Mouse (Mus musculus) retina, postnatal 1 day (tissue): ENCODE results near the gene Syn3.

Source experiments
- DNase-seq: peaks from one replicate; pipeline ENCODE4 v3.0.0-alpha.2; 2012

Syn3 gene

DNA sequence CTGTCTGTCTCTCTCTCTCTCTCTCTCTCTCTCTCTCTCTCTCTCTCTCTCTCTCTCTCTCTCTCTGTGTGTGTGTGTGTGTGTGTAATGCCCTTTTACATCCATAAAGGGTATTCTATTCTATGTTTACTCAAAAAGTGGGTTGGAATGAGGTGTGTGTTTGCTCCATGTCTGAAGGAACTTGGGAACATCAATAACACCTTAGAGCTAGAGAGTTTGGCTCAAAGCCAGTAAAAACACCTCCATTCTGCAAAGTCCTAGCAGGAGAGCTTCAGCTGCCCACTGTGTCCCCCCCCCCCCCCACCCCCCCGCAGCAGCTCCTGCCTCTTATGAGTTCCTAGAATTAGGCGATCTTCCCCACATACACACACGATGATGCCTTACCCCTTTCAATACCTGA lies 161.5 kb downstream of the Syn3 start:
- no peak for DNase-seq

DNA sequence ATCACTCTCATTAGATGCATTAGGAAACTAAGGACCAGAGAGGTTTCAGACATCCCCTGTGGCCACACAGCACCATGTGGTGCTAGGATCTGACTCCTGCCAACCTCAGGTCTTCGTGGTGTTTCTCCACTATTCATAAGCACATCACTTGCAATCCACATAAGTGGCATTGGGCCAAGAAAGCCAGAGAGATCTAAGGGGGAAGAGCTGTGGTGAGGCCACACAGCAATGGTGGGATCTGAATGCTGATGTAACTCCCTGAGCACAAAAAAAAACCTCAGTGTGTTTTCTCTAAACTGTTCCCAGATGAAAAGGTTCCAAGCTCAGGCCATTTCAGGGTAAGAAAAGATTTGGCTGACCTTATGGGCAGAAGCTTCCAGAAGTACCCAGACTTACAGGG lies 162.2 kb downstream of the Syn3 start:
- no peak for DNase-seq

- no peak for DNase-seq
These were observed 164.1 kb downstream of the Syn3 start for GRCm38 (mm10) chr10:86334581-86334980.

DNA sequence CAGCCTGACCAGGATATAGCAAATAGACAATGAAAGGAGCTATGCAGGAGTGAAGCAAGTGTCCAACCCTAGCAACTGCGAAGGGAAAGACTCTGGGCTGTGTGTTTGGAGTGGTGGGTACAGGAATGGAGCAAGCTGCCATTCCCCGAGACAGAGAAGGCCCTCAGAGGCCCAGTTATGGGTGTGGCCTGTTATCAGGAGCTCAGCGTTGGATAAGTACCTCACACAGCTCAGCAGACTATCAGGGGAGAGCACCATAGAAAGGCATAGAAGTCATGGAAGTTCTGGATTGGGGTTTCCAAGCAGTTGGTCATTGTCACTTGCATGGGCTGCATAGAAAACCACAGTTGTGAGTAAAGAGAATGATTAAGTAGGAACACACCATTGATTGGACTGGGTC lies 165.8 kb downstream of the Syn3 start:
- no peak for DNase-seq

- no peak for DNase-seq
These were observed 166.9 kb downstream of the Syn3 start for GRCm38 (mm10) chr10:86331681-86332281.

DNA sequence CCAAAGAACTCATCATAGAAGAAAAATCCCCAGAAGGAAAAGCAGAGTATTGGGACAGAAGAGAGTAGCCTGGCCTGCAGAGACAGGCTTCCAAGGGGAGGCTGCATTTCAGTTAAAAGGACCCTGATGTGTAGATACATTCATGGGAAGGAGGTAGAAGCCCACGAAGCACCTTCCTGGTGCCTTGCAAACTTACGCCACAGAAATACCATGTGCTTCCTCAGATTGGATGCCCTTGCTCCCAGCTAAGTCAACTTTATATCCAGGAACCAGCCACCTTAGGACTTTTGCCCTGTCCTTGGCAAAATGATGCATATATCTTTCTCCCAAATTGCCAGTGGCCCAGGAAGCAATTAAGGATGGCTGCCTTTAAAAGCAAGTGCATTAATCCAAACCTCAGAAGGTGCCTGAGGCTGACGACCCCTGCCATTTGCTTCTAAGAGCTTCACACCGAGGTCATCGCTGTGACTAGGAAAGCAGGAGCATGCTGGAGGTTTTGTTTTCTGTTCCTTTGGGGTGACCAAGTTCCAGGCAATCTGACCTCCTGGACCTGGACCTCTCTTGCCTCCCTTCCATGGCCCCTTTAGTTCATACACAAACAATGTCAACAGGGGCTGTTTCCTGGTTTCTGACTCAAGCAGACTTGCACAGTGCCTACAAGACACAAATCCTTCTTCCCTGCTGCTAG lies 167.6 kb downstream of the Syn3 start:
- DNase-seq = no peak

DNA sequence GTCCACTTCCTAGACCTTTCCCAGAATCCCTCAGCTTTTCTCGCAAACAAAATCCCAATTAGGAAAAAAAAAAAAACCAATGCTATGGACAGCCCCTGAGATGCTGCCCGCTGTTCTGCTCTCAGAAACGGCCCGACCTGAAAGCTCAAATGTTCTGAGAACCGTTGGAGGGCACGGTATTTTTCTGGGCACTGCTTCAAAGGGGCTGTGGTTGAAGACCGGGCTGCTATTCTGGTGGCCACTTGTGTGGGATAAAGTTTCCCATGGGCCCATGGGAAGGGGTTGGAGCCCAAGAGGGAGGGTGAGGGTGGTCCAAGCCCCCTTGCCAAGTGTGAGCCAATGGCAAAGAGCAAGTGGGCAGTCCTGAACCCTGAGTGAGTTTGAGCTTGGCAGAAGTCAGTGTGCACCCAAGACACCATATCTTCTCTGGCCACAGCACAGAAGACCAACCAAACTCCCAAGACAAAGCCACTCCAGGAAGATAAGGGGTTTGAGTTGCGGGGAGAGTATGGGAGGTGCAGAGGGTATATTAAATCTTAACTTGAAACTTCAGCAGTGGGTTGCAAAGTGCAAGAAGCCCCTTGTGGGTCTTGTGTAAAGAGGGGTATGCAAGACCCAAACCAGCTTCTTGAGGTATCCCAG lies 169.3 kb downstream of the Syn3 start:
- no peak for DNase-seq

DNA sequence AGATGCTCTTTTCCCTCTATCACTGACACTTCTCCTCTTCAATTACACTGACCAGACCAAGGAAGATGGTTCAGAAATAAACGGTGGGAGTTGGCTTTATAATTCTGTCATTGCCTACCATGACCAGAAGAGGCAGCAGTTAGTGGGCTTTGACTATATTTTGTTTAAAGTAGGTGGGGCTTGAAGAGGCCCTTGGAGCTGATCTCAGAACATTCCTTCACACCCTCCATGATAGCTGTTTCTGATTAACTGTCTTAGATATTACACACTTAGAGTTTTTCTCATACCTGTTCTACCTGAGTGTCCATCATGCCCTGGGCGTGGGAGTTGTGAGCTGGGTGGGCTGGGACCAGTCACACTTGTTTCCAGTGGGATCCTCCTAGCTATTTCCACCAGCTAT lies 170.0 kb downstream of the Syn3 start:
- DNase-seq = no peak

- no peak for DNase-seq
These were observed 170.6 kb downstream of the Syn3 start for GRCm38 (mm10) chr10:86328143-86328542.

DNA sequence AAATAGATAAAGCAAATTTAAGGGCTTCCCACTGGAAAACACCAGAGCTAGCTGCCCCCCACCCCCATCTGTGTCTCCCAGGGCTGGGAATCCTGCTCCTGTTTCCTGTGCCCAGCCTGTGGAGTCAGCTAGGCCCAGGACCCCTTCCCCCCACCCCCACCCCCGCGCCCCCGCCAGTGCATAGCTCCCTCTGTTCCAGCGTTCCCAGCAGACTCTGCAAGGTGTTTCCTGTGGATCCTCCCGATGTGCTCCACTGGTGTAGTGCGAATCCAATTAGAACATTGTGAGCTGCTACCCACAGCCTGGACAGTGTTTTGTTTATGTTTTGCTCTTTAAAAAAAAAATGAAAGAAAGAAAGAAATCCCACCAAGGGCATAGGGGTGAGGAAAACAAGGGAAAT lies 173.4 kb downstream of the Syn3 start:
- DNase-seq = no peak

GRCm38 (mm10) chr10:86323275-86323994 lies 175.3 kb downstream of the Syn3 start:
- DNase-seq = no peak

- peak; percentile 18 for DNase-seq
These were observed 176.7 kb downstream of the Syn3 start for GRCm38 (mm10) chr10:86322006-86322405.

- no peak for DNase-seq
These were observed 177.5 kb downstream of the Syn3 start for GRCm38 (mm10) chr10:86321194-86321593.

- DNase-seq = no peak
These were observed 178.5 kb downstream of the Syn3 start for GRCm38 (mm10) chr10:86320204-86320603.

- DNase-seq = no peak
These were observed 179.2 kb downstream of the Syn3 start for GRCm38 (mm10) chr10:86319526-86319925.

- no peak for DNase-seq
These were observed 180.1 kb downstream of the Syn3 start for GRCm38 (mm10) chr10:86318552-86319140.

DNA sequence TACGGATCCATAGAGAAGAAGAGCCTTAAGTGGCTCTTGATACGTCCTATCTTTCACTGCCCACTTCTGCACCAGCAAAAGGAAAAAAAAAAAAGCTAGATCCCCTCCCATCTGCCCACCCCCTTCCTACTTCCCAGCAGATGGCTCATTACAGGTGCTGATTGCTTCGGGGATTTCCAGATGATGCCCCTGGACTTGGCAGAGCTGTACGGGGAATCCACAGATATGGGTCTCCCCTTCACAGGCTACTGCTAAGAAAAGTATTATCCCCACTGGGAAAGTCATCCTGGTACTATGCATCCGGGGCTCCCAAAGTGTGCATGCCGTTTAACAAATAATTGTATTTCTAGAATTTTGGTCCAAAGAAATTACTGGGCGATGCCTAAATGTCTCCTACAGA lies 181.1 kb downstream of the Syn3 start:
- DNase-seq = no peak

GRCm38 (mm10) chr10:86315513-86315912 lies 183.2 kb downstream of the Syn3 start:
- no peak for DNase-seq

DNA sequence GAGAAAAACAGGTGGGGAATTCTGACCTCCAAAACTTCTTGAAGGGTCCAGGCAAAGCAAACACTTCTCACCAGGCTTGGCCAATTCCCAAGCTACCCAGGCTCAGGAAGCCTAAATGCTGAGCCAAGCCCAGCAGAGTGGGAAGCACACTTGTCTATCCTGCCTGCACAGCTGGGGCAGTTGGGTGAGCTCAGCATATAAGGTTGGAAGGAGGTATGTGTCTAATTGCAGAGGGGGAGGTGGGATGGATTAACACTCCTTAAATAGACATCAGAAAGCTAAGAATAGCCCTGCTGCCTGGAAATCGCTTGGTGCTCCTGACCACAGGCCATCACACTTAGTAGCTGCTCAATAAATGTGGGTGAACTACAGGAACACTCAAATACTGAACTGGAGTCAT lies 185.2 kb downstream of the Syn3 start:
- DNase-seq = no peak

DNA sequence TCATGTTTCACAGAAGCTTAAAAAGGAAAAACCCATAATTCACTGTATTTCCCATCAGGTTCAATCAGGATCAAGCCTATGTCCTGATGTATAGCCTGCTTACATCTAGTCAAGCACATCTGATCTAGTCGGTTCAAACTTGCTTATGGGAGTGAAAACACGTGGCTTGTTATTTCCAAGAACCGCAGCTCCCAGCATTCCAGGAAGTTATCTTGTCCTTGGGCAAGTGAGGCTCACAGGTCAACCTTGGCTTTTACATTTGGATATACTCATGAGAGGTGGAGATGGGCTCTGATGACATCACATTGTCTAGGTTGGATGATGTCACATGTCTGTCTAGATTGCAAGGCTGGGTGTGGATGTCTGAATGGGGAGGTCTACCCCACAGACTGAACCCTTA lies 185.7 kb downstream of the Syn3 start:
- no peak for DNase-seq

DNA sequence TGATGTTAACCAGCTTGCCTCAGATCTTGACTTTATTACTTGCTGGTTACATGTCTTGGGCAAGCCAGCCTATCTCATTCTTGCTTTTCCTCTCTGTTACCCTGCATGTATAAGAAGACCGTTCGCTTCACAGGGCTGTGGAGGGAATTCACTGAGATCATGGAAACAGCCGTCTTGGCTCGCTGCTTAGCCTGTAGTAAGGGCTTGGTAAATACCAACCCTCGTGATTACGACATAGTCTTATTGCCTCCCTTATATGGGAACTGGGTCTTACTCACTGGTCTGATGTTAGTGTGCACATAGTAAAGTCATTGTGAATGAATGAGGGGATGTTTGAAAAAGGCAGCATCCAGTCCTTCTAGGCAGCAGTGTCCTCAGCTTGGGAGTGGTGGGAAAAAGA lies 188.2 kb downstream of the Syn3 start:
- DNase-seq = no peak

- DNase-seq = no peak
These were observed 191.5 kb downstream of the Syn3 start for GRCm38 (mm10) chr10:86307235-86307634.

GRCm38 (mm10) chr10:86304583-86304982 lies 194.1 kb downstream of the Syn3 start:
- peak; percentile 38 for DNase-seq
